In genomic region chr17:28874825-28875224, GRCm38 (mm10) we compare ENCODE assay signal across 8 mouse cellular contexts. TPM values are rescaled to one million over a fixed set of nuclear protein-coding genes. Genes with fewer than 3 reads are reported as not detected.
DNase-seq lines count a peak whose midpoint lies in the region; ATAC-seq and TF ChIP-seq lines count a peak whose summit lies in the region.
"Had no signal": no experiment of that assay in that cellular context is flagged by ENCODE, and none has a peak within 500 bp of the region (broad histone marks: within the 10 kb centered on the region; RNA-seq: fewer than 3 reads in every experiment).

No protein-coding gene starts in this region.

- H3K4me2 ChIP-seq in stomach, postnatal 0 days (replicated peaks; ENCODE audit: low read depth) = no peak overlapping the region
- no peak overlapping the region for H3K4me2 ChIP-seq in midbrain, embryonic 16.5 days (ENCODE audit: low read length)

- DNase-seq in liver, adult 2 months (ENCODE audit: extremely low read depth, low read depth, low spot score) = peak; percentile 51
- DNase-seq in liver = no peak
- peak; percentile 93 for DNase-seq in fat pad, adult 2 months (ENCODE audit: extremely low read depth, low read depth, low spot score)
- peak; percentile 74 to 79 for DNase-seq in kidney, adult 8-10 months
- DNase-seq in stomach, postnatal 0 days (ENCODE audit: low spot score) = peak; percentile 79
- no peak for DNase-seq in retina, embryonic 14.5 days (ENCODE audit: low spot score)

- TF ChIP-seq EP300 in stomach, postnatal 0 days (optimal IDR thresholded peaks at IDR 0.05) = no peak

- H3K36me3 ChIP-seq in liver, adult 2 months (ENCODE audit: control insufficient read depth, insufficient read depth, low read length) = no peaks in the 10 kb centered on the region
- H3K36me3 ChIP-seq in stomach, postnatal 0 days (ENCODE audit: control insufficient read depth, insufficient read depth, low read length) = no peaks in the 10 kb centered on the region
- no peaks in the 10 kb centered on the region for H3K36me3 ChIP-seq in midbrain, embryonic 16.5 days (ENCODE audit: control insufficient read depth, insufficient read depth, low read length)
- H3K36me3 ChIP-seq: limb, embryonic 10.5 days had no signal

- 22% methylated on average over 7 of the region's 7 CpGs for WGBS in liver, adult 2 months
- WGBS in stomach, postnatal 0 days = 33% methylated on average over 7 of the region's 7 CpGs
- WGBS in midbrain, embryonic 16.5 days = 70% methylated on average over 7 of the region's 7 CpGs

- no peaks in the 10 kb centered on the region for H3K9me3 ChIP-seq in stomach, postnatal 0 days (ENCODE audit: control insufficient read depth, low read length)
- H3K9me3 ChIP-seq in midbrain, embryonic 16.5 days (replicated peaks; ENCODE audit: control insufficient read depth, low read length, poor library complexity, severe bottlenecking) = no peaks in the 10 kb centered on the region
- H3K9me3 ChIP-seq: limb, embryonic 10.5 days had no signal

- H3K27ac ChIP-seq in liver, adult 2 months (replicated peaks; ENCODE audit: insufficient read depth, low read depth, low read length) = no peak overlapping the region
- H3K27ac ChIP-seq in stomach, postnatal 0 days (replicated peaks) = peak overlapping the region; percentile 18; the same call in 1 of the 2 replicates
- H3K27ac ChIP-seq in midbrain, embryonic 16.5 days (ENCODE audit: low read length) = no peak overlapping the region
- H3K27ac ChIP-seq: limb, embryonic 10.5 days had no signal

- ATAC-seq in stomach, postnatal 0 days (ENCODE audit: low FRiP score, low TSS enrichment) = peak; percentile 74
- ATAC-seq in midbrain, embryonic 16.5 days = no peak

- TF ChIP-seq CTCF in liver, adult 2 months (IDR thresholded peaks at IDR 0.05; ENCODE audit: low read depth, low read length) = no peak
- no peak for TF ChIP-seq CTCF in stomach, postnatal 0 days (IDR thresholded peaks at IDR 0.05; ENCODE audit: low read depth)

- no peak overlapping the region for H3K4me3 ChIP-seq in liver, adult 2 months (ENCODE audit: insufficient read depth, low read depth, low read length)
- no peak overlapping the region for H3K4me3 ChIP-seq in stomach, postnatal 0 days (ENCODE audit: low read depth, low read length)
- no peak overlapping the region for H3K4me3 ChIP-seq in midbrain, embryonic 16.5 days (ENCODE audit: low read depth, low read length)
- H3K4me3 ChIP-seq: limb, embryonic 10.5 days had no signal

- H3K9ac ChIP-seq in liver, adult 2 months (ENCODE audit: low read depth, low read length) = no peak overlapping the region
- H3K9ac ChIP-seq in stomach, postnatal 0 days (ENCODE audit: low read length) = no peak overlapping the region
- H3K9ac ChIP-seq in midbrain, embryonic 16.5 days (ENCODE audit: low read depth, low read length) = no peak overlapping the region

- H3K4me1 ChIP-seq in liver, adult 2 months (ENCODE audit: control insufficient read depth, insufficient read depth, low read length) = peaks cover 10% of the 10 kb centered on the region
- H3K4me1 ChIP-seq in stomach, postnatal 0 days (replicated peaks; ENCODE audit: control insufficient read depth, insufficient read depth) = no peaks in the 10 kb centered on the region
- peaks cover 5% of the 10 kb centered on the region for H3K4me1 ChIP-seq in midbrain, embryonic 16.5 days (ENCODE audit: control insufficient read depth, insufficient read depth, low read length)

- no peak for TF ChIP-seq POLR2A in liver, adult 2 months (IDR thresholded peaks at IDR 0.05; ENCODE audit: extremely low read depth, insufficient read depth, low read length)

- no peaks in the 10 kb centered on the region for H3K79me2 ChIP-seq in liver, adult 2 months (ENCODE audit: control insufficient read depth, insufficient read depth, low read length)

- H3K27me3 ChIP-seq in liver, adult 2 months (ENCODE audit: control insufficient read depth, insufficient read depth, low read length) = no peaks in the 10 kb centered on the region
- no peaks in the 10 kb centered on the region for H3K27me3 ChIP-seq in stomach, postnatal 0 days (ENCODE audit: control insufficient read depth, insufficient read depth, low read length)
- no peaks in the 10 kb centered on the region for H3K27me3 ChIP-seq in midbrain, embryonic 16.5 days (ENCODE audit: control insufficient read depth, insufficient read depth, low read depth, low read length)

RNA-seq across cellular contexts. Expression of gene Pnpla1, which starts 16.6 kb away (rescaled TPM):
- not detected in 2 replicates for total RNA-seq in liver, adult 2 months (2014; rRNA removed)
- not detected in 2 replicates for polyA plus RNA-seq in liver, adult 2 months (2012; rRNA removed)
- polyA plus RNA-seq in stomach, postnatal 0 days (2015; fragmentation: Nextera tagmentation; extraction: Ambion mirVana) = 12.7 TPM in 2 replicates
- 0.06 TPM in 1 of 2 replicates, not detected in the other for polyA plus RNA-seq in midbrain, embryonic 16.5 days (2015; fragmentation: Nextera tagmentation; extraction: Ambion mirVana)

RNA-seq across cellular contexts. Expression of gene 4930539E08Rik, which starts 40.3 kb away (rescaled TPM):
- 0.09 and 0.47 TPM in 2 replicates for total RNA-seq in liver, adult 2 months (2014; rRNA removed)
- polyA plus RNA-seq in liver, adult 2 months (2012; rRNA removed) = 0.10 and 0.11 TPM in 2 replicates
- polyA plus RNA-seq in stomach, postnatal 0 days (2015; fragmentation: Nextera tagmentation; extraction: Ambion mirVana) = 1.2 and 2.2 TPM in 2 replicates
- polyA plus RNA-seq in midbrain, embryonic 16.5 days (2015; fragmentation: Nextera tagmentation; extraction: Ambion mirVana) = 3.0 and 4.0 TPM in 2 replicates

Comparison
In these comparisons a context has a peak if more than half of its experiments do, and no peak if none do; other contexts are left out.
1. DNase-seq: peak in liver, adult 2 months (single experiment), fat pad, adult 2 months (single experiment), kidney, adult 8-10 months (2 of 2) and stomach, postnatal 0 days (single experiment); none in liver (single experiment) and retina, embryonic 14.5 days (single experiment).
2. RNA of gene Pnpla1, which starts 16.6 kb away (polyA plus RNA-seq): 12.7 TPM in stomach, postnatal 0 days; 0.06 TPM in midbrain, embryonic 16.5 days and not detected in liver, adult 2 months; every median in the first group is over 10 times any median in the second.